Comparison of ENCODE assay signal across 11 mouse cellular contexts in the genomic region with DNA sequence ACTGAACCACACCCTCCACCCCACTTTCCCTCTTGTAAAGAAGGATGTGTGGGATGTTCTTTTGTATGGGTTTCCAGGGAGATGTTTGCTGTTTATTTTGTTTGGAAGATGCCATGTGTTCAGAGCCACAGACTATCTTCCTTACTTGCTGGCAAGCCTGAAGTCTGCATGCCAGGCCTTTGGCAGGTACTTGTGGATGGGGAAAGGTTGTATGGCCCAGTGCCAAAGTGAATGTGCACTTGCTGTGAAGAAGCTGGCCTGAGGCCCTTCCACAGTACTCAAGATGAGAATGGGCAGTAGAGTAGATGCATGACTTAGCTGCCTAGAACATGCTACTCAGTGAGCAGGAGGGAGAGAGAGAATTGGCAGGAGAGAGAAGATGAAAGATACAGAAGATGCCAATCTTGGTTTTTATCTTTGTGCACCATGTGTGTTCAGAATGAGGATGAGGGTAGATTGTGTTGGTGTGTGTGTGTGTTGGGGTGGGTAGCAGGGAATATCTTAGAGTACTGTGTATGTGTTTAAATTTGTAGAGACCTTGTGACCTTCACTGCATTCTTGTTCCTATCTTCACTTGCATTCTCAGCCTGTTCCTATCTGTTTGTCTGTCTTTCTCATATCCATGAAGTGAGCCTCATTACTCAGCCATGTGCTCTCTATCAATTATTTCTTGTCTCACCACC. TPM values are rescaled to one million over a fixed set of nuclear protein-coding genes. Genes with fewer than 3 reads are reported as not detected.
A peak's percentile ranks its signal among the peaks of the same experiment; 100 is the strongest.
DNase-seq lines count a peak whose midpoint lies in the region; ATAC-seq lines count a peak whose summit lies in the region.
"Had no signal": no experiment of that assay in that cellular context is flagged by ENCODE, and none has a peak within 500 bp of the region (broad histone marks: within the 10 kb centered on the region; RNA-seq: fewer than 3 reads in every experiment).

No protein-coding gene starts in this region.

- H3K36me3 ChIP-seq in intestine, embryonic 15.5 days, result no peaks in the 10 kb centered on the region
- H3K36me3 ChIP-seq: midbrain, embryonic 13.5 days had no signal

- no peak overlapping the region for H3K9ac ChIP-seq in intestine, embryonic 15.5 days
- H3K9ac ChIP-seq: heart, embryonic 13.5 days; midbrain, embryonic 13.5 days had no signal

- H3K27me3 ChIP-seq in intestine, embryonic 15.5 days (replicated peaks), result no peaks in the 10 kb centered on the region
- H3K27me3 ChIP-seq: heart, embryonic 13.5 days; midbrain, embryonic 13.5 days had no signal

- ATAC-seq in monocyte, adult 5-6 weeks (replicated peaks; ENCODE audit: insufficient number of reproducible peaks, low FRiP score, low TSS enrichment, poor library complexity, severe bottlenecking), result no peak
- no peak for ATAC-seq in intestine, embryonic 15.5 days
- ATAC-seq: midbrain, embryonic 13.5 days had no signal

- H3K4me3 ChIP-seq in intestine, embryonic 15.5 days (replicated peaks), result no peak overlapping the region
- H3K4me3 ChIP-seq: heart, embryonic 13.5 days; midbrain, embryonic 13.5 days had no signal

- H3K4me2 ChIP-seq in intestine, embryonic 15.5 days (replicated peaks), result no peak overlapping the region
- H3K4me2 ChIP-seq: heart, embryonic 13.5 days; midbrain, embryonic 13.5 days had no signal

- H3K9me3 ChIP-seq in intestine, embryonic 15.5 days, result no peaks in the 10 kb centered on the region
- H3K9me3 ChIP-seq: heart, embryonic 13.5 days; midbrain, embryonic 13.5 days had no signal

- H3K4me1 ChIP-seq in intestine, embryonic 15.5 days (replicated peaks), result no peaks in the 10 kb centered on the region

- peak; percentile 52 for DNase-seq in adrenal gland, postnatal 10 days
- DNase-seq in adrenal gland, adult 8-10 months, result no peak
- DNase-seq in testis, postnatal 14 days (ENCODE audit: low spot score), result peak; percentile 12
- DNase-seq in testis, postnatal 10 days (ENCODE audit: low spot score), result no peak
- DNase-seq in kidney, postnatal 14 days, result peak; percentile 69
- DNase-seq in spleen, adult 12 weeks (ENCODE audit: low spot score), result no peak
- DNase-seq: retina, postnatal 1 day had no signal

- no peak overlapping the region for H3K27ac ChIP-seq in intestine, embryonic 15.5 days
- H3K27ac ChIP-seq: heart, embryonic 13.5 days; midbrain, embryonic 13.5 days had no signal

RNA-seq across cellular contexts. Expression of a gene that starts 48.5 kb away (rescaled TPM):
- 10 to 100 TPM; 57.3 to 59.6 TPM for total RNA-seq in adrenal gland, postnatal 10 days (2021)
- 10 to 100 TPM; 72.6 to 92.8 (median 88.8) TPM for total RNA-seq in adrenal gland, adult 8-10 months (2022)
- total RNA-seq in monocyte, adult 5-6 weeks (2017), result 18.1 to 37.7 TPM (median 20.4 TPM) in 3 replicates
- 60.6 and 66.1 TPM in 2 replicates for polyA plus RNA-seq in intestine, embryonic 15.5 days (2015; fragmentation: Nextera tagmentation; extraction: Ambion mirVana)

Comparison
In these comparisons a context has a peak if more than half of its experiments do, and no peak if none do; other contexts are left out.
1. DNase-seq: peak in adrenal gland, postnatal 10 days (single experiment), testis, postnatal 14 days (single experiment) and kidney, postnatal 14 days (single experiment); none in adrenal gland, adult 8-10 months (single experiment), testis, postnatal 10 days (single experiment) and spleen, adult 12 weeks (single experiment).